Mouse (Mus musculus) heart, embryonic 11.5 days (tissue): ENCODE data around the gene A330070K13Rik. TPM values are rescaled to one million over a fixed set of nuclear protein-coding genes. Genes with fewer than 3 reads are reported as not detected.
A peak's percentile ranks its signal among the peaks of the same experiment; 100 is the strongest.

ENCODE experiments used
- ATAC-seq: fragments of 200-750 bp; cut with Nextera tagmentation; replicated peaks from 2 replicates; pipeline ENCODE4 v1.8.0; 2017; ENCODE audit warnings: moderate library complexity; ENCODE audit not compliant: insufficient number of reproducible peaks, low FRiP score, low TSS enrichment
- H3K27ac ChIP-seq: fragments of 300-500 bp; sonication (generic); 2 replicates; pipeline ENCODE4 v1.5.1; 2014; ENCODE audit warnings: mild to moderate bottlenecking, low read depth, low read length
- H3K27me3 ChIP-seq: fragments of 300-500 bp; sonication (generic); 2 replicates; pipeline ENCODE4 v1.6.1; 2014; ENCODE audit warnings: mild to moderate bottlenecking, low read length, mixed read lengths; ENCODE audit not compliant: control insufficient read depth, insufficient read depth
- H3K36me3 ChIP-seq: fragments of 300-500 bp; sonication (generic); 2 replicates; pipeline ENCODE4 v1.6.1; 2014; ENCODE audit warnings: mild to moderate bottlenecking, low read length, moderate library complexity, mixed read lengths; ENCODE audit not compliant: control insufficient read depth, insufficient read depth
- H3K4me1 ChIP-seq: fragments of 300-500 bp; sonication (generic); 2 replicates; pipeline ENCODE4 v1.6.1; 2014; ENCODE audit warnings: low read length; ENCODE audit not compliant: control insufficient read depth, insufficient read depth
- H3K4me2 ChIP-seq: fragments of 300-500 bp; sonication (generic); 2 replicates; pipeline ENCODE4 v1.6.1; 2014; ENCODE audit warnings: mild to moderate bottlenecking, moderate library complexity
- H3K4me3 ChIP-seq: fragments of 300-500 bp; sonication (generic); 2 replicates; pipeline ENCODE4 v1.5.1; 2014; ENCODE audit warnings: low read depth, low read length
- H3K9ac ChIP-seq: fragments of 300-500 bp; sonication (generic); 2 replicates; pipeline ENCODE4 v1.6.1; 2014; ENCODE audit warnings: mild to moderate bottlenecking, low read depth, low read length, moderate library complexity
- H3K9me3 ChIP-seq: fragments of 300-500 bp; sonication (generic); replicated peaks from 2 replicates; pipeline ENCODE4 v1.6.1; 2016; ENCODE audit warnings: low read length; ENCODE audit not compliant: control insufficient read depth
- WGBS: fragments of 180-500 bp; shearing (Covaris S2); extraction: QIAGEN DNeasy Blood & Tissue Kit; methylation state at CpG from one replicate; pipeline ENCODE4 v1.1.7; 2014; ENCODE audit not compliant: insufficient replicate concordance; 5-methylcytosine and 5-hydroxymethylcytosine counted together
- polyA plus RNA-seq: library from polyadenylated mRNA; unstranded; fragments of >200 nt; fragmentation: Nextera tagmentation; extraction: Ambion mirVana; gene quantifications from 2 replicates; pipeline ENCODE4 v1.2.1, GENCODE M21; 2014

The A330070K13Rik gene
- polyA plus RNA-seq, result not detected in 2 replicates

DNA sequence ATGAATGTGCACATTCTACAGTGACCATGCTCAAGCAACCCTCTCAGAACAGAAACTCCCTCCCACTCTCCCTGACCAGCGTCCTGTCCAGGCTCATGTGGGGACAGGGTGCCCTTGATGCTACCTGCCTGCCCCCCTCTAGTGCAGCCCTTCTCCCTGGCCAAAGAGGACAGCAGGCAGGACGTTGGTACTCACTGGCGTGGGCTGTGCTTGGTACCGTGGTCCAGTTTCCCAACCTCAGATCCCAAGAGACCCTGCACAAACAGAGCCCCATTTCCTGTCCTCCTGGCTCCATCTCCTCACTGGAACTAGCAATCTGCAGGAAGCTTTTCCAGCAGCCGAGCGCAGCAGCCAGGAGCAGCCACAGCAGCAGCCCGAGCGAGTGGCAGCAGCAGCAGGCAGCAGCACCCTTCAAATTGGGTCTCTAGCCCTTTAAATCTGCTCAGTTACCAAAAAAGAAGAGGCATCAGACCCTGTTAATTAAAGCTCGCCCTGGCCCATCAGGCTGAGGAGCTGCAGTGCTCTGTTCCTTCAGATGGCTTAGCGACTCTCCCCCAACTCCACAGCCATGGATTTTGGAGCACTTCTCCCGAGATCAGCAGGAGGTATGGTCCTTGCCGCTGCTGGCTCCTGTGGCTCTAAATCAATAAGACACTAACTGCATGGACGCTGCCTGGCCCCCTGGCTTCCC is at the start of gene A330070K13Rik:
A330070K13Rik (minus strand) TSS at position 410 of the 691 bp plus-strand sequence.
- WGBS, result 12% methylated on average over 13 of the region's 13 CpGs
- Histone ChIP-seq H3K27me3 (no peaks in the 10 kb centered on the region; the same call in 1 of the 2 replicates), H3K9me3 (no peaks in the 10 kb centered on the region), H3K4me3 (no peak within 1 kb of the TSS), H3K4me2 (peak within 1 kb of the TSS; percentile 52), H3K36me3 (no peaks in the 10 kb centered on the region), H3K27ac (no peak within 1 kb of the TSS), H3K9ac (no peak within 1 kb of the TSS), H3K4me1 (no peaks in the 10 kb centered on the region)
- ATAC-seq, result no peak

DNA sequence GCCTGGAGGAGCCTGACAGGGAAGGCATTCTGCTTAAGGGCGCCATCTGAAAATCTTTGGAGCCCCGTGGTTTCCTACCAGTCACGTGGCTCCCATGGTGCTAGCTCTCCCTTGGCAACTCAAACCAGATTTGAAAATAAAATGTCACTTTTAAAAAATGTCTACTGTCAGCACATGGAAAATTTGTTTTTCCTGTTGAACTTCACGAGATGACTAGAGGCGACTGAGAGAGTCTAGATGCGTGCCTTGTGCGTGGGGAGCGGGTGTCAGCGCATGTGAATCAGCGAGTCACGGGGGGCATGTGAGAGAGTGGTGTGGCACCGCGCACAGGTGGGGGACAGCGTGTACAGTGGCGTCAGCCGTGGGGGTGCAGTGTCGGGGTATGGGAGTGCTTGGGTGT is 27.1 kb upstream of the A330070K13Rik start:
- Histone ChIP-seq H3K36me3 (no peaks in the 10 kb centered on the region), H3K27ac (no peak overlapping the region), H3K4me2 (no peak overlapping the region), H3K4me3 (no peak overlapping the region), H3K27me3 (no peaks in the 10 kb centered on the region), H3K4me1 (no peaks in the 10 kb centered on the region), H3K9me3 (peaks cover 6% of the 10 kb centered on the region), H3K9ac (no peak overlapping the region)
- ATAC-seq, result no peak
- 84% methylated on average over 17 of the region's 17 CpGs for WGBS

DNA sequence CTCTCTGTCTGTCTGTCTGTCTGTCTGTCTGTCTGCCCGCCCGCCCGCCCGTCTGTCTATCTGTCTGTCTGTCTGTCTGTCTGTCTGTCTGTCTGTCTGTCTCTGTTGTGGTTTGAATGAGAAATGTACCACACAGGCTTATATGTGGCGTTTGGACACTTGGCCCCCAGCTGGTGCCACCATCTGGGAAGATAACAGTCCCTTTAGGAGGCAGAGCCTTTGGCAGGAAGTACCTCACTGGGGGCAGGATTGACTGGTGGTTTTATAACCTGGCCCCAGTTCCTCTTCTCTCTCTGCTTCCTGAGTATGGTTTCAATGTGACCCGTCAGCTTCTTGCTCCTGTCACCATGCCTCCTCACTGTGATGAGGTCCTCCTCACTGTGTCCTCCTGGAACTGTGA is 25.3 kb upstream of the A330070K13Rik start:
- ATAC-seq, result no peak
- H3K9ac ChIP-seq, result no peak overlapping the region
- no peaks in the 10 kb centered on the region for H3K36me3 ChIP-seq
- WGBS, result 81% methylated on average over 6 of the region's 6 CpGs
- peaks cover 6% of the 10 kb centered on the region for H3K9me3 ChIP-seq
- no peaks in the 10 kb centered on the region for H3K27me3 ChIP-seq
- H3K4me1 ChIP-seq, result no peaks in the 10 kb centered on the region
- H3K27ac ChIP-seq, result no peak overlapping the region
- H3K4me2 ChIP-seq, result no peak overlapping the region
- no peak overlapping the region for H3K4me3 ChIP-seq

DNA sequence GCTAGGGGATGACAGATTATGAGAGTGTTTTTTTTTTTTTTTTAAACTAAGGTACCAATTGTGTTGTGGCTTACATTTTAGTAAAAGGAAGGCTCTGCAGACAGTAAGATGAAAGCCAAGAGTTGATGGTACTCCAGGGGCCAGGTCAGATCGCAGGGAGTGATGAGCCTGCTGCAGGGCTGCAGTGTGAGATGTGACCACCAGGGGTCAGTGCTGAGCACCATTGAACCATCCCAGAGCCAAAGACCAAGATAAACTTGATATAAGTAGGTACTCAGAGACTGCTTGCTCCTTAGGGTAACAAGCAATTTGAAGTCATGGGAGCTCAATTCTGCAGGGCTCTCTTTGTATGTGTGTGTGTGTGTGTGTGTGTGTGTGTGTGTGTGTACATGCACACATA is 20.8 kb upstream of the A330070K13Rik start:
- H3K4me2 ChIP-seq, result no peak overlapping the region
- H3K27ac ChIP-seq, result no peak overlapping the region
- no peak overlapping the region for H3K9ac ChIP-seq
- 38% methylated on average over 1 of the region's 1 CpGs for WGBS
- ATAC-seq, result no peak
- no peaks in the 10 kb centered on the region for H3K36me3 ChIP-seq
- H3K27me3 ChIP-seq, result no peaks in the 10 kb centered on the region
- H3K4me1 ChIP-seq, result no peaks in the 10 kb centered on the region
- no peak overlapping the region for H3K4me3 ChIP-seq
- H3K9me3 ChIP-seq, result peaks cover 7% of the 10 kb centered on the region; the same call in 1 of the 2 replicates

DNA sequence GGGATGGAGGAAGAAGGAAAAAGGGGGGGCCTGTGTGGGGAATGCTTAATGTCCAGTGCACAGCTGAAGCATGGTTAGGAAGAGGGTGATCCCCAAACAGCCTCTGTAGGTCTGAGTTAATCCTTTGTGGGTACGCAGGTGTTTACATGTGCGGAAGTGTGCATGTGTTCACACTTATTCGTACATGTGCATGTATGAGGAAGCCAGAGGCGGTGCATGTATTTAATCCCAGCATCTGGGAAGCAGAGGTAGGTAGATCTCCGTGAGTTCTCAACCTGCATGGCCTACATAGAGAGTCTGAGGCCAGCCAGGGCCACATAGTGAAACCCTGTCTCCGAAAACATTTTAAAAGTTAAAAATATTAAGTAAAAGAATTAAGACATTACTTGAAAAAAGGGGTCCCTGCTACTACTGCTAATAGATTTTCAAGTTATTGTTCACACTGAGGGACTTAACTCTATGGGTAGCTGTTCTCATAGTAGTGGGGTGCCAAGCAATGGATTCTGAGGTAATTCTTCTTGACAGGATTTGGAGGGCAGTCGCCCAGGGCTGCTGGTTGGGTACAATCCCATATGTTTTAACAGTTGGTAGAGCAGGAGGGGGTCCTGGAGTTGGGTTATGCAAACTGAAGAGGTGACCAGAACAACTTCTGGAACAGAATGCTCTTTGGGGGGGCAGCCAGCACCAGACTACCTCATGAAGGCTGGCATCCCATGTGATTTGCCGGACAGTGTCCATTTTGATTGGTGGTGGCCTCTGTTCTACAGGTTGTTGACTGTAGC is 15.9 kb upstream of the A330070K13Rik start:
- Histone ChIP-seq H3K27me3 (no peaks in the 10 kb centered on the region), H3K27ac (no peak overlapping the region), H3K36me3 (no peaks in the 10 kb centered on the region), H3K9me3 (peaks cover 7% of the 10 kb centered on the region; the same call in 1 of the 2 replicates), H3K9ac (no peak overlapping the region), H3K4me3 (no peak overlapping the region), H3K4me1 (no peaks in the 10 kb centered on the region), H3K4me2 (no peak overlapping the region)
- 77% methylated on average over 8 of the region's 8 CpGs for WGBS
- no peak for ATAC-seq

DNA sequence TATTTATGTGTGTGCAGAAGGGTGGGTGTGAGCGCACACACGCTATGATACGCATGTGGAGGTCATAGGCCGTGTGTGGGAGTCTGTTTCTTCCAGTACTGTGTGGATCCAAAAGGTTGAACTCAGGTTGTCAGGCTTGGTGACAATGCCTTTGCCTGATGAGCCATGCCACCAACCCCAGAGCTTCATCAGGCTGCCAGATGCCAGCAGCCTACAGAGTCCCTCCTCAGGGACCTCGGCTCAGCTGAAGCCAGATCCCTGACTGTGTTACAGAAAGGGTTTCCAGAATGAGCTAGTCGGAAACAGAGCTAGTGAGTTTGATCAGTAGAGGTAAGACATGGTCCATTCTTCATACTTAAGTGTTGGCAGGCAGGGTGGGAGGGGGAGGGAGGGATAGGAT is 10.7 kb upstream of the A330070K13Rik start:
- no peaks in the 10 kb centered on the region for H3K4me1 ChIP-seq
- no peak overlapping the region for H3K27ac ChIP-seq
- ATAC-seq, result no peak
- no peak overlapping the region for H3K4me2 ChIP-seq
- H3K9ac ChIP-seq, result no peak overlapping the region
- no peaks in the 10 kb centered on the region for H3K36me3 ChIP-seq
- WGBS, result 74% methylated on average over 6 of the region's 6 CpGs
- no peaks in the 10 kb centered on the region for H3K9me3 ChIP-seq
- no peaks in the 10 kb centered on the region for H3K27me3 ChIP-seq
- no peak overlapping the region for H3K4me3 ChIP-seq

DNA sequence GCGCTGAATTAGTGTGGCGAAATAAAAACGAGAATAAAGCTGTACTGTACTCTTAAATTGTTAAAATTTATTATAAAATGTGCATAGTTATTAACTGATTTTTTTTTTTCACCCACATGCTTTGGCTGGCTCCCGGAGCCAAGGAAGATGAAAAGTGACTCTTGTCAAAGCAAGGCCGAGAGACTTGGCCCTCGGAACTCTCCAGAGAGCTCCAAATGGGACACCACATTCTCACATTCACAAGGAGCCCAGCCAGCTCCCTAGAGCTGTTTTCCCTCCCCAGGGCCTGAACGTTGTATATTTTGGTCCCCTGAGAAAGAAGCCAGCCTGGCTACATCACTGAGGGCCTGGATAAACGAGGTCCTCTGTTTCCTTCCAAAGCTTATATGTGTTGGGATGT is 10.0 kb upstream of the A330070K13Rik start:
- no peak for ATAC-seq
- H3K9me3 ChIP-seq, result no peaks in the 10 kb centered on the region
- 70% methylated on average over 8 of the region's 8 CpGs for WGBS

DNA sequence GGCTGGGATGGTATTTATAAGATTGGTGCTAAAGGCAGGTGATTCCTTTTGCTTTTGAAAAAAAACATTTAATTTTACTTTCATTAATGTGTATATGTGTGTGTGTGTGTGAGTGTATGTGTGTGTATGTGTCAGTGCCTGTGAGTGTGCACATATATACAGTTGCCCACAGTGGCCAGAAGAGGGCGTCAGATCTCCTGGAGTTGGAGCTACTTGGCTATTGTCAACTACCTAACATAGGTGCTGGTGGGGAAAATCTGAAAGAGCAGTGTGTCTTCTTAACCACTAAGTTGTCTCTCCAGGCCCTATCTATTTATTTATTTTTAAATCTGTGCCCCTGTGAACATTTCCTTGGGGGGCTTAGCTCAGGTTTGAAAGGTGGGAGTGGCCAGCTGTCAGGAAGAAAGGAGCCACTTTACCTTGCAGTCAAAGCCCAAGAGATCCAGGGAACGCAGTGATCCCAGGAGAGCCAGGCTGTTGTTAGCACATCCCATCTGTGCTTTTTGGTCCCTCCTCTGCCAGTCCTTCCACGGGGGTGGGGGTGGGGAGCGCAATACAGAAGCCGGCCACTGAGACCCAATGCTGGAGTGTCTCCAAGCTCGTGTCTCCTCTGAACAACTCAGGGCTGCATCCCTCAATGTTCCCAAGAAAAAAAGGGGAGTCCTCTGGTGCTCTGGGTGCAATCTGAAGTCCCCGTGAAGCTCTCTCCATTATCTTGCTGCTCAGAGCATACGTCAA is 9.4 kb upstream of the A330070K13Rik start:
- H3K4me3 ChIP-seq, result no peak overlapping the region
- no peak overlapping the region for H3K27ac ChIP-seq
- H3K4me1 ChIP-seq, result no peaks in the 10 kb centered on the region
- H3K36me3 ChIP-seq, result no peaks in the 10 kb centered on the region
- no peaks in the 10 kb centered on the region for H3K27me3 ChIP-seq
- WGBS, result 43% methylated on average over 8 of the region's 8 CpGs
- H3K9me3 ChIP-seq, result no peaks in the 10 kb centered on the region
- no peak for ATAC-seq
- H3K9ac ChIP-seq, result no peak overlapping the region
- H3K4me2 ChIP-seq, result no peak overlapping the region

More for the DNA sequence above, 10.0 kb upstream of the A330070K13Rik start:
- no peaks in the 10 kb centered on the region for H3K27me3 ChIP-seq
- no peaks in the 10 kb centered on the region for H3K4me1 ChIP-seq
- H3K27ac ChIP-seq, result no peak overlapping the region
- H3K4me3 ChIP-seq, result no peak overlapping the region
- H3K4me2 ChIP-seq, result no peak overlapping the region
- H3K36me3 ChIP-seq, result no peaks in the 10 kb centered on the region
- no peak overlapping the region for H3K9ac ChIP-seq
